Mouse (Mus musculus) lung, postnatal 0 days (tissue): ENCODE results near the gene Trp53i13.

Experiments used
- CTCF ChIP-seq: IDR thresholded peaks from 2 replicates; pipeline ENCODE4 v1.5.1; 2016; ENCODE audit warnings: antibody characterized with exemption, mild to moderate bottlenecking
- EP300 ChIP-seq: IDR thresholded peaks from 2 replicates; pipeline ENCODE4 v1.6.1; 2016; ENCODE audit warnings: antibody characterized with exemption, mild to moderate bottlenecking, control low read depth

- TF ChIP-seq EP300 (no peak), CTCF (no peak)
These were observed 38.9 kb downstream of the Trp53i13 start for GRCm38 (mm10) chr11:77476895-77477294.
